Mouse (Mus musculus) mature B cell (primary cell): ENCODE measurements around the gene Cyct.

Experiments
- in situ Hi-C: fragments of 300-500 bp; cut with MboI; formaldehyde crosslinking; loops from 2 replicates; pipeline ENCODE4 v1.14.3; 2019

The Cyct gene

DNA sequence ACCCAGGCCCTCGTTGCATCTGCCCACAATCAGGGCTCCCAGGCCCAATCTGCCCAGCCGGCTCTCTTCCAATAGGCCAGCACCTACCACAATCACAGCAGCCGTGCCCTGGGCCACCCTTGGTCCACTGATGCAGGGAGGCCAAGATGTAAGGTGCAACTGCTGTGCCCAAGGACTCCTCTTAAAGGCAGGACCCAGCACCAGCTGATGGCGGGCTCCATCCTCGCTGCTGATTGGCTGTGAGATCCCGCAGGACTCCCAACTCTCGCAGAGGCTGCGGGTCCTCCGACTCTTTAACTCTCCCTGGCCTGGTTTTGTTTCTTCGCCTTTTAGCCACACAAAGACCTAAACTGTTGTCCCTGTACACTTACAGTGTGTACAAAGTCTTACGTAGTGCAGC lies at the start of gene Cyct:
Cyct (minus strand) TSS at position 225 of the 400 bp plus-strand sequence.
- in situ Hi-C loops = loop anchor here (25.0 kb wide), 1 partner anchor 277 kb away; the partner anchor contains the start of genes Pjvk and Prkra

DNA sequence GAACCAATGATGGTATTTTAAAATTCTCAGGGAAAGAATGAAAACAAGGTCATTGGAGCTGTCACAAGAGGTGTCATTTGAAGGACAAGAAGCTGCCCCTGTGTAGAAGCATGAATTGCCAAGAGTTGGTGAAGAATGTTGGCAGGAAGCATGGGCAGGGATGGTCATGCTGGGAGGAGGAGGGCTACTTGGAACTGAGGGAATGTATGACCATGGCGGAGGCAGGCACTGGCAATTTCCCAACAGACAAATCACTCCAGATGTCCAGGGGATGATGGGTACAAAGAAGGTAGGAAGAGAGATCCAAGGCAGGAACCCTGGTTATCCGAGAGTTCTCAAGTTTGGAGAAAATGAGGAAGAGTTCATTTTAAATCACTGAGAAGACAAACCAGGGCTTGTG lies 49.7 kb upstream of the Cyct start:
- in situ Hi-C loops = no loop called here

DNA sequence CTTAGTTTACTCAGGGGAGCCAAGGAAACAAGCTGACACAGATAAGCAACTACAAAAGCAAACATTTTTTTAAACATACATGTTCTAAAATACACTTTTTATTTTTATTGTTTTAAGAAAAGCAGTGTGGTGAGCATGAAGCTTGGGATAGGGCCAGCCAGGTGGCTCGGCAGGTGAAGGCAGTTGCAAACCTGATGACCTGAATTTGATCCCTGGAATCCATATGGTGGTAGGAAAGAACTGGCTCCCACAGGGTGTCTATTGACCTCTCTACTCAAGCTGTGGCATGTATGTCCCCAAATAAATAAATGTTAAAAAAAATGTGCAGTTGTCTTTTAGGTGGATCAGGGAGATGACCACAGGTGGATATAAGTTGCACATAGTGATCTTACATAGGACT lies 49.3 kb upstream of the Cyct start:
- in situ Hi-C loops = no loop called here

DNA sequence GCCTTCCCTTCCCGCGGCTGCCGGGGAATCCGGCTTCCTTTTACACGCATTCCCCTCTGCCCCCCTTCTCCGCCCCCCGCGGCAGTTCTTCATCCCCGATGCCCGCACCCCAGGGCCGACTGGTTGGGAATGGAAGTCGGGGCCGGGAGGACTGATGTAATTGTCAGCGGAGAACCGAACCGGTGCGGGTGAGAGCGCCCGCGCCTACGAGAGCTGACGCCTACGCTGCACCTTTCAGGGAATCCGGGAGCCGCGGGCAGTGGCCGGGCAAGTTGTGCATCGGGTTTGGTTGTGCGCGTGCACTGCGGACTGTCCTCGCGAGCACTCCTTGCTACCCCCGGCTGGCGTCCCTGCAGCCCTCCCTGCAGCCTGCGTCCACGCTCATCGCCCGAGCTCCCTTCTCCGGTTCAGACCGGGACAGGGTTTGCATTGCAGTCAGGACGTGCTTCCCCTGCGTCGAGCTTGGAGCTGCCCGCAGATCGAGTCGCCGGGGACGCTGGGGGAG lies 46.7 kb upstream of the Cyct start:
- in situ Hi-C loops = no loop called here

DNA sequence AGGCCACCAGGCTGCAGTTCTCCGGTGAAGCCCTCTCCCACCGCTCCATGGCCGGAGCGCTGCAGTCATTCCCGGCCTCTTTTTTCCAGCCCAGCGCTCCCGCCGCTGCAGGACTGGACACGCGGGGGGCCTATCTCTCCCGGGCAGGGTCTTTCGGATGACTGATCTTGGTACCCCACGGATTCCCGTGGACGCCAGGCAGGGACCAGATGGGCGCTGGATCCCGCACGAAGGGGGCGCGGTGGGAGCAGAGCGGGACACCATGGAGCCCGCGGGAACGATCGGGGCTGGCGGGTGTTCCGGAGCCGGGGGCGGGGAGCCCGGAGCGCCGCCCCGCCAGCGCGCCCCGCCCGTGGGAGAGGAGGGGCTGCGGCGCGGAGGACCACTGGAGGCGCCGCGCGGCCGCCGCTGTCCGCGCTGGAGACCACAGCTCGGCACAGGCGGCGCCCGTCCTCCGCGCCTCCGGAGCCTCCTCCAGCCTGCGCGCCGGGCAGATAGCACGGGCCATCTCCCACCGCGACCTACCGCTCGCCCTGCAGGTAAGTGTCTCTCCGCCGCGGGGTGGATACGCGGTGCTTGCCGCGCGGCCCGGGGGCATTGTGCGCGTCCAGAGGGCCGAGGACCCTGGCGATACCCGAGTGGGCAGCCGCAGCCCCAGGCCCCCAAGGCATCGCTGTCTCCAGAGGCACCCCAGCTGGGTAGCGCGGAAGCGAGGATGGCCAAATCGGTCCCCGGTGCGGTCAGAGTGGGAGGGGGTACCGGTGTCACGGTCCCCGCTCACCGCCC lies 46.1 kb upstream of the Cyct start, which contains the start of gene Osbpl6:
Osbpl6 (plus strand) TSS at position 358 of the 786 bp plus-strand sequence.
- in situ Hi-C loops = no loop called here

DNA sequence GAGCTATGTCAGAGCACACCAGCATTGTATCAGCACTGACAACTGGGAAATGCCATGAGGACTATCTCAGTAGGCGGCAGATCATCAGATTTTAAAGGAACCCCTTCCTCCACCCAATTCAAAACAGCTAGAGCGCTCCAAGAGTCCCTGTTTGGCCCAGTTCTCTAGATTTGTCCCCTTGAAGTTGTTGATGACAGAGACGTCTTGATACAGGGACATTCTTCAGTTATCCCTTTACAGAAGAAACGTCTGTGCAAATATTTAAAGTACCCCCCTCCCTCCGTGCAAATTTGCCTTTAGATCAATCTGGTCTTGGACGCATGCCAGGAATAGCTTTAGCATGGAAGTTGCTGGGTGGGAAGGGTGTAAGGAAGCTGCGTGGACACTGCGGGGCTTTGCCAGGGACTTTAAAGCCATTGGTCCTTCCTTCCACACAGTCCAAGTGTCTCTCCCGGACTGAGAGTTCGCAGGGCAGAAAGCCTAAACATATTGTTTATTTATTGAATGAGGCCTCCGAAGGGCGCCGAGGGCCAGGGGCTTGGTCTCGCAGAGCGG lies 45.4 kb upstream of the Cyct start:
- in situ Hi-C loops = no loop called here

DNA sequence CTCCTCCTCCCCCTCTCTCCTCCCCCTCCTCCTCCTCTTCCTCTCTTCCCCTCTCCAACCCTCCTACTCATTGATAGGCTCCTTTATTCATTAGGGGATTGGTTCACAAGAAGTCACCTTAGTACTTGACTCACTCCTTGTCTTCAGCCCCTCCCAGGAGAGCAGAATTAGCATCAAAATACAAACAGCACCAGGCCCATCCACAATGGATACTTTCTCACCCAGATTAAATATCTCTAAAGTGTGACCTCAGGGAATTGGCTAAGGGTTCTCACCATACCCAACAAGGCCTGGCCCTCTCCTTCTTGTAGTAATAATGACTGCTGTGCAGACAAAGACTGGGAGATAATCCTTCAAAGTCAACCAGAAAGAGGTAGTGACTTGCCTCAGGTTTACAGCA lies 39.9 kb upstream of the Cyct start:
- in situ Hi-C loops = no loop called here

DNA sequence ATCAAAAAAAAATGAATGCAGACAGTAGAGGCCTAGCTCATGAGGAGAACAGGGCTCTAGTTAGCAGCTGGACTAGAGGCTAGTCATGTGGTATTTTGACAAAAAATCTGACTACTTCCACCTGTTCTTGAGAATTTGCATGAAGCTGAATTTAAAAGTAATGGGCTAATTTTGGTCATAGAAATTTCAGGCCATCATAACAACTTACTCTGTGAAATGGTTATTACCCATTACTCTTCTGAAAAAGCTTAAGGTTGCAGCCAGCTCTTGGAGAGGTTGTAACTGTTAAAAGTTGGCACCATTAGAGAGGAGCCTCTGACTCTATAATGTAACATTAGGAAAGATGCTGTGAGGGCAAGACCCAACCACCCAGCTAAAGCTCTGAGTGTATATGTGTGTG lies 26.3 kb upstream of the Cyct start:
- in situ Hi-C loops = no loop called here

DNA sequence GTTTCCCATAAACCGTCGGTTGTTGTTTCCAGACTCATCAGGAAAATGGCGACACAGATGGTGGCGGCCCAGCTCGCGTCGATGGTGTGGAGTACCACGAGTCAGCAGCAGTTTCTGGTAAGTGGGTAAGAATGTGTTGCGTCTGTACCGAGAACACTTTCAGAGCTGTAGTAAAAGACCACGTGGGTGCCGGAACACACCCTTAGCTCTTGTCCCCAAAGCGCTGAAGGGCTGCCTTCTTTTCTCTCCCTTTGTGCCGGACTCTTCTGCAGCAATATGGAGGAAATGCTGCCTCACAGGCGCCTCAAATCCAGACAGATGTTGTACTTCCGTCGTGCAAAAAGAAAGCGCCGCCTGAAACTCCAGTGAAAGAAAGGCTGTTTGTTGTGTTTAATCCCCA lies 18.4 kb upstream of the Cyct start:
- in situ Hi-C loops = no loop called here

DNA sequence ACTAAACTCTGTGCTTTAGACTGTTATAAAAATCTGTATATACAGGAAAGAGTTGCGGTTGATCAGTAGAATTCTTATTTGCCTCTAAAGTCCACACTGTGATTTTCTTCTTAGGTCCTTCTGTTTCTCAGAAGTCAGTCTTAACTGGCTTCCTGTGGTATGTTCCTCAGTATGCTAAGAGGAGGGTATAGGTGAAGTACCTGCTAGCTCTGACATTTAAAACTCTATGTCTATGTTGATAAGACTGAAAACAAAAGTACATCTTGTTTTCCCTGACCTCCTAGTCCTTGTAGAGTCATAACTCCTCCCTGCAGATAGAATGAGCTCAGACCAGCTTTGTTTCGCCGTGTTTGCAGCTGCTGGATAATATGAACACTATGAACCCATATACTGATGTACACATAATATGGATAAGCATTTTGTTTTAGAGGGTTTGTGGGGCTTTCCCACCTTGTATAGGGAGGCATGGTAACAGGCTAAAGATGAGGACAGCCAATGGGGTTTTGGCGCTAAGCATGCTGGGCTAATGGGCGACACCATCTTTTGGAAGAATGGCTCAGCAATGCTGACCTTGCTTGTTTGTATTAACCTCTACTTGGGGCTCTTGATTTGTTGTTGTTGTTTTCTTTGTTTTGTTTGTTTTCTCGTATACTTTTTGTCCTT lies 14.4 kb upstream of the Cyct start:
- in situ Hi-C loops = loop anchor here (25.0 kb wide), 1 partner anchor 263 kb away; the partner anchor contains the start of genes Pjvk and Prkra

DNA sequence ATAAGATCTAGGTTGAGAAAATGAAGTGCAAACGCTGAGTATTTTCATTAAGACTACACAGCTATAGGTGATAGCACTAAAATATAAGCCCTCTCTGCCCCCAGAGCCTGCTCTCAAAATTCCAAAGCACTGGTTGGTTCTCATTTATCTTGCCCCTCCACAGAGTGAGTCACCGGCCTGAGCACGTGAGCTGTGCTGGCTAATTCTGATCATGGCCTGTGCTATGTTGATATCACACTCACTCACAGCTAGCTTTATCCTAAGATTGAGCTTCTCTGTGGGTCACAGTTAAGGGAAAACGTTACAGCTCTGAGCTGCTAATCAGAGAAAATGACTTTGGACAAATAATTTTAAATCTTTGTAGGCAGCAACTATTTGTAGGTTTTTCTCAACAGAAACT lies 12.0 kb upstream of the Cyct start:
- in situ Hi-C loops = loop anchor here (25.0 kb wide), 1 partner anchor 265 kb away; the partner anchor contains the start of genes Pjvk and Prkra

DNA sequence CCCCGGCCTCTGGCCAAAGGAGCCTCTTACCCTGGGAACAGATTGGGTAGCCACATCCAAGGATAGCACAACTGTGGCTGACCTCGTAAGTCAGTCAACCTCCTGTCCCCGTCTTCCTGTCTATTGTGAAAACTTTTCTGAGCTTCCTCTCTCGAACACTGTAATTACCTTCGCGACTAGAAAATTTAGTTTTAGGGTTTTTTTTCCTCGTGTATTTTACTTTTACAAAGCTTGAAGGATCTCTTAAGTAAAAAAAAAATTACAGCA lies 10.3 kb upstream of the Cyct start:
- in situ Hi-C loops = loop anchor here (25.0 kb wide), 1 partner anchor 267 kb away; the partner anchor contains the start of genes Pjvk and Prkra

DNA sequence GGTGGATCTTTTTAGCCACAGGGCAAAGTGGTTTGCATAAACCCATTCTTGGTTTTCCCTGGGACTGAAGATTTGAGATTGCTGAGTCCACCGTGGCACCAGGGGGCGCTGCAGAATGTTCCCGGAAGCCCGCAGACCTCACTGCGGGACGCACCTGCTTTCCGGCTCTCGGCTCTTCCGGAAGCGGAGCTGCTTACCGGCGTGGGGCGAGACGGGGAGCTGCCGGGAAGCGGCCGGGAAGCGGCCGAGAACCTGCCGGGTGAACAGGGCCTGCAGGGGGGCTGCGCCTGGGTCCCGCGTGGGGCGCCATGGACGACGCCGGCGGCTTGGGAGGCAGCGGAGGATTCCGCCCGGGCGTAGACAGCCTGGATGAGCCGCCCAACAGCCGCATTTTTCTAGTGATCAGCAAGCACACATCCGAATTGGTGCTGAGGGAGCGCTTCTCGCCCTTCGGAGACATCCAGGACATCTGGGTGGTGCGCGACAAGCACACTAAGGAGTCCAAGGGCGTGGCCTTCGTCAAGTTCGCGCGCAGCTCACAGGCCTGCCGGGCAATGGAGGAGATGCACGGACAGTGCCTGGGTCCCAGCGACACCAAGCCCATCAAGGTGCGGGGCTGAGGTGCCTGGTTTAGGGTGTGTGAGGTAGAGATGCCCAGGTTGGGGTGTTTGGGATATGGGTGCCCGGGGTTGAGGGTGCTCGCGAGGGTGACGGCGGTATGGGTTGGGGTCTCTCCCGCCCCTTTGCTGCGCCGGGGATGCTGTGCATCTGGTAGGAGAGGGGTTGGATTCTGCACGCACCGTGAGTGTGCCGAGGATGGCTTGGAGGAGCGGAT lies 9.8 kb upstream of the Cyct start, which contains the start of gene Rbm45:
Rbm45 (plus strand) TSS at position 164 of the 835 bp plus-strand sequence.
- in situ Hi-C loops = loop anchor here (25.0 kb wide), 1 partner anchor 267 kb away; the partner anchor contains the start of genes Pjvk and Prkra

DNA sequence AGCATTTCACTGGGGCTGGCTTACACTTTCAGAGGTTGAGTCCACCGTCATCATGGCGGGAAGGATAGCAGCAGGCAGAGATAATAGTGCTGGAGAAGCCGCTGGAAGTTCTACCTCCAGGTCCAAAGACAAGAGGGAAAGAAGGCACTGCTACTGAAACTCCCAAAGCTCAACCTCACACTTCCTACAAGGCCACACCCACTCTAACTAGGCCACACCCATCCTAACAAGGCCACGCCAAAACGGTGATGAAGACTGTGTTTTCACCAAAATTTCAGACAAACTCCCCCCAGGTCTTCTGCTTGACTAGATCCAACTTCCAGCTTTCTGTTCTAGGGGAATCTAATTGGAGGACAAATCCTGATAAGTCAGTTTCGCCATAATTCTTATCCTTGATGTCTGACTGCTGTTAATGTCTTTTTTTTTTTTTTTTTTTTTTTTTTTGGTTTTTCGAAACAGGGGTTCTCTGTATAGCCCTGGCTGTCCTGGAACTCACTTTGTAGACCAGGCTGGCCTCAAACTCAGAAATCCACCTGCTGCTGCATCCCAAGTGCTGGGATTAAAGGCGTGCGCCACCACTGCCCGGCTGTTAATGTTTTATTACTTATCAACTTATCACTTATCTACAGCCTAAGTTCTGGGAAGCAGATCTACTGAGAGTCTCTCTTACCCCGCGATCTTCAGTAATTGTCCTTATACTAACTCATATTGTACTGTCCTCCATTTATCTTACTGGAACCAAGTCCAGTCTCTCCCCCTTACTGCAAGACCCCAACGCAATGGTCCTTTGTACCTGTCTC lies 8.8 kb upstream of the Cyct start:
- in situ Hi-C loops = loop anchor here (25.0 kb wide), 1 partner anchor 268 kb away; the partner anchor contains the start of genes Pjvk and Prkra

DNA sequence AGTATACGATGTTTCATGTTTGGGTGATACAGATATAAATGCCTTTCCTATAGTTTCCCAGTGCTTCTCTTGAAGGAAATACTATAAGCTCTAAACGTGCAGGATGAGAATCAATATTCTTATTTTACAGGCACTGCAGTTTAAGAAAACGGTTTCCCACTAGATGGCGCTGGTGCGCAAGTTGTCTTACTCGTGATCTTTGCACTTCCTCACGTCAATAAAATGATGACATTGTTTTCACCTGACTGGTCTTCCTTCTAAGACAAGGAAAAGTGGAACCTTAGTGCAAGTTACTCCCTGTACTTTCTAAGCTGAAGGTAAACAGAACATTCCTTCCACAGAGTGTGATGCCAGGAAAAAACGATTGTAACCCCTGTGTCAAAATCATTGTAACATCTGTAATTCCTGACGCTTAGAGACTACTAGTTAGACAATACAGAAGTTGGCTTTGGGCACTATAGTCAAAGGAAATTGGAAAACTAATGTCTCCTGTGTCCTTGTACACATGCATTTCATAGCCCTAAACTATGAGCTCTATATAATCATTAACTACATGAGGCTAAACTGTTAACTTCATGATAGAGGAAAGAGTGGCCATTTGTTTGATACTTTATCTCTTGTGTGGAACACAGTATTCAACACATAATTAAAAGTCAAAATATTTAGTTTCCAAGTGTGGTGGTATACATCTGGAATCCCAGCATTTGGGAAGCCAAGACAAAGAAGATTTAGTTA lies 7.1 kb upstream of the Cyct start:
- in situ Hi-C loops = loop anchor here (25.0 kb wide), 1 partner anchor 270 kb away; the partner anchor contains the start of genes Pjvk and Prkra

DNA sequence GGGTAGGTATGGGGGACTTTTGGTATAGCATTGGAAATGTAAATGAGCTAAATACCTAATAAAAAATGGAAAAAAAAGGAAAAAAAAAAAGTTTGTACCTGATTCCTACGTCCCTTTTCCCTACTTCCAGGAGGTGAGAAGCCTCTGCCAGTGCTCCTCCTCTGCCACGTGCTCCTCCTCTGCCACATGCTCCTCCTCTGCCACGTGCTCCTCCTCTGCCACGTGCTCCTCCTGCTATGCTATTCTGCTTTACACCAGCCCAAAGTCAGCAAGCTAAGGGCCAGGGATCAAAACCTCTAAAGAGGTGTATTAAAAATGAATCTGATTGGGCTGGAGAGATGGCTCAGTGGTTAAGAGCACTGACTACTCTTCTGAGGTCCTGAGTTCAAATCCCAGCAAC lies 5.6 kb upstream of the Cyct start:
- in situ Hi-C loops = loop anchor here (25.0 kb wide), 1 partner anchor 271 kb away; the partner anchor contains the start of genes Pjvk and Prkra

DNA sequence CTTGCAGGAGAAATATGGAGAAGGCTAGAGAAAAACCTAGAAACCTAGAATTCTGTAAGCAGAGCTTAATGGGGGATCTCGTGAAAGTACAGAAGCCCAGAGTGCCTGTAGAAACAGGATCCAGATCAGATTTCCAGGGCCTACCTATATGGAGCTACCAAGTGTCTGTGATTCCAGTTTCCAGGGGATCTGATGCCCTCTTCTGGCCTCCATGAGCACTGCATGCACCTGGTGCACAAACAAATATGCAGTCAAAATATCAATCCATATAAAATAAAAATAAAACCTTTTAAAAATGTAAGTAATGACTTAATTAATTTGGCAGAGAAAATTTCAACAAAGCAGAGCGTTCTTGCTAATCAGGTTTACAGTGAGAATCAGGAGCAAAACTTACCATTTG lies 1.9 kb upstream of the Cyct start:
- in situ Hi-C loops = loop anchor here (25.0 kb wide), 1 partner anchor 275 kb away; the partner anchor contains the start of genes Pjvk and Prkra

DNA sequence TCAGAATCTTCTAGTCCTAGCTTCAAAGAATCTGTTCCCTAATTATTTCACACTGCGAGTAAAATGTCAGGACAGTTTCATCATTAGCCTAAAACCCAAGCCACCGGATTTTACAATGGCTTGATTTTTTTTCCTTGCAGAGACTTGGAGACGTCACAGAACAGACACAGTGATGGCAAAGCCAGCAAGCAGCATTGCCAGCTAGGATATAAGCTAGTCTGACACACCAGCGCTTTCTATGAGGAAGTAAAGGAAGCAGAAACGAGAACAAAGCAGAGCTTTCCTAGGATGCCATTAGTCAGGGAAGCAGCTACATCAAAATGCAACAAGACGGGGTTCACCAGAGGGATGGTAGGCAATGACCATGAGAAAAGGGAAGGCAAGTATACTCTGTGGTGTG lies 12.4 kb downstream of the Cyct start:
- in situ Hi-C loops = no loop called here

DNA sequence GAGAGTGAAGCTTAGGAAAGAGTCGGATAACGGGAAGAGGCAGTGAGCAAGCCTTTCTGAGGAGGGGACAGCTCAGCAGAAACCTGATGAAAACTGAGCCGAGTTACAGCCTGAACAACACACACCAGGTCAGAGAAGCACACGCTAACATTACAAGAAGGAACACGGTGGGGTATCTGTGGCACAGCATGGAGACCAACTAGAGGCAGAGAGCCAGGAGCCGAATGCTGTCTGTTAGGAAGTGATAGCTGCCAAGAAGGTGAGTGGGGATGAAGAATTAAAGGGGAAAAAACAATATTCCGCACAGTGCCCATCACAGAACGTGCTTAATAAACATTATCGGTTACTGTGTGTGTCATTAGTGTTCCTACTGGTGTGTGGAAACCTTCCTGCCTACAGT lies 18.1 kb downstream of the Cyct start:
- in situ Hi-C loops = no loop called here
